Mouse (Mus musculus) embryonic facial prominence, embryonic 13.5 days (tissue): Measurements from ENCODE around the gene Zfp974. TPM values are rescaled to one million over a fixed set of nuclear protein-coding genes. Genes with fewer than 3 reads are reported as not detected.

ENCODE experiments used
- ATAC-seq: fragments of 200-750 bp; cut with Nextera tagmentation; 2 replicates; pipeline ENCODE4 v1.8.0; 2017; ENCODE audit warnings: low read depth; ENCODE audit not compliant: insufficient number of reproducible peaks, insufficient read depth, low FRiP score, low TSS enrichment
- H3K27ac ChIP-seq: fragments of 300-500 bp; sonication (generic); 2 replicates; pipeline ENCODE4 v1.5.1; 2015; ENCODE audit warnings: moderate library complexity, mild to moderate bottlenecking, inconsistent platforms
- H3K27me3 ChIP-seq: fragments of 300-500 bp; sonication (generic); 2 replicates; pipeline ENCODE4 v1.6.1; 2015; ENCODE audit warnings: mild to moderate bottlenecking, inconsistent platforms
- H3K36me3 ChIP-seq: fragments of 300-500 bp; sonication (generic); 2 replicates; pipeline ENCODE4 v1.6.1; 2015; ENCODE audit warnings: mild to moderate bottlenecking, inconsistent platforms
- H3K4me1 ChIP-seq: fragments of 300-500 bp; sonication (generic); 2 replicates; pipeline ENCODE4 v1.6.1; 2015; ENCODE audit warnings: inconsistent platforms
- H3K4me2 ChIP-seq: fragments of 300-500 bp; sonication (generic); 2 replicates; pipeline ENCODE4 v1.6.1; 2015; ENCODE audit warnings: moderate library complexity, mild to moderate bottlenecking, inconsistent platforms
- H3K4me3 ChIP-seq: fragments of 300-500 bp; sonication (generic); 2 replicates; pipeline ENCODE4 v1.5.1; 2015; ENCODE audit warnings: mild to moderate bottlenecking, inconsistent platforms
- H3K9ac ChIP-seq: fragments of 300-500 bp; sonication (generic); 2 replicates; pipeline ENCODE4 v1.6.1; 2015; ENCODE audit warnings: mild to moderate bottlenecking, inconsistent platforms
- H3K9me3 ChIP-seq: fragments of 300-500 bp; sonication (generic); 2 replicates; pipeline ENCODE4 v1.6.1; 2016; ENCODE audit warnings: inconsistent platforms
- WGBS: fragments of 180-500 bp; shearing (Covaris S2); methylation state at CpG from one replicate; pipeline ENCODE4 v1.1.7; 2015; ENCODE audit warnings: mixed read lengths; 5-methylcytosine and 5-hydroxymethylcytosine counted together
- polyA plus RNA-seq: library from polyadenylated mRNA; unstranded; fragments of >200 nt; fragmentation: Nextera tagmentation; extraction: Ambion mirVana; gene quantifications from 2 replicates; pipeline ENCODE4 v1.2.1, GENCODE M21; 2015

Zfp974 gene
- polyA plus RNA-seq, 1 experiment from 2014 or later: 10.8 TPM

- WGBS: 2% methylated on average over 22 of the region's 22 CpGs
These were observed 68.6 kb downstream of the Zfp974 start for GRCm38 (mm10) chr7:27860396-27861235.

GRCm38 (mm10) chr7:27859301-27860251, 69.7 kb downstream of the Zfp974 start:
- 28% methylated on average over 10 of the region's 10 CpGs for WGBS
- 0 out of 2 replicates have a peak, but pooled peaks cover 3% of the 10 kb centered on the region for H3K9me3 ChIP-seq
- H3K36me3 ChIP-seq: peaks cover 24% of the 10 kb centered on the region
- peak overlapping the region; percentile 64 for H3K4me3 ChIP-seq
- no peak for ATAC-seq
- H3K4me1 ChIP-seq: peaks cover 6% of the 10 kb centered on the region
- peak overlapping the region; percentile 72; the same call in 1 of the 2 replicates for H3K27ac ChIP-seq
- H3K9ac ChIP-seq: peak overlapping the region; percentile 76
- H3K4me2 ChIP-seq: peak overlapping the region; percentile 81
- H3K27me3 ChIP-seq: no peaks in the 10 kb centered on the region

More at GRCm38 (mm10) chr7:27860396-27861235, 68.6 kb downstream of the Zfp974 start:
- peak overlapping the region; percentile 72 for H3K27ac ChIP-seq
- H3K36me3 ChIP-seq: peaks cover 21% of the 10 kb centered on the region
- H3K4me2 ChIP-seq: peak overlapping the region; percentile 81
- H3K27me3 ChIP-seq: no peaks in the 10 kb centered on the region
- H3K9ac ChIP-seq: peak overlapping the region; percentile 76
- H3K4me1 ChIP-seq: peaks cover 6% of the 10 kb centered on the region
- peak overlapping the region; percentile 64 for H3K4me3 ChIP-seq
- peak; percentile 86 for ATAC-seq
- H3K9me3 ChIP-seq: 0 out of 2 replicates have a peak, but pooled peaks cover 3% of the 10 kb centered on the region

Other genes with a start within 250 kb of the Zfp974 start
- 5.3 TPM in 2 replicates for gene Zfp607b, start 240.1 kb downstream of the Zfp974 start, polyA plus RNA-seq
- 47.9 and 49.9 TPM in 2 replicates for gene Zfp60, start 198.1 kb downstream of the Zfp974 start, polyA plus RNA-seq
- 2.7 and 2.9 TPM in 2 replicates for gene Zfp626, start 122.3 kb downstream of the Zfp974 start, polyA plus RNA-seq
- gene Zfp59, start 90.9 kb downstream of the Zfp974 start, polyA plus RNA-seq: 9.5 and 10.0 TPM in 2 replicates
- 4.2 and 5.1 TPM in 2 replicates for gene Zfp607a, start 71.9 kb downstream of the Zfp974 start, polyA plus RNA-seq
- gene Zfp780b, start 49.7 kb upstream of the Zfp974 start, polyA plus RNA-seq: 26.5 and 28.1 TPM in 2 replicates
- gene Zfp850, start 84.7 kb upstream of the Zfp974 start, polyA plus RNA-seq: 3.9 and 5.2 TPM in 2 replicates
- 313 and 356 TPM in 2 replicates for gene Psmc4, start 120.6 kb upstream of the Zfp974 start, polyA plus RNA-seq
- 1.5 and 5.8 TPM in 2 replicates for gene Fcgbp, start 141.8 kb upstream of the Zfp974 start, polyA plus RNA-seq
- gene 9530053A07Rik, start 200.0 kb upstream of the Zfp974 start, polyA plus RNA-seq: 0.03 TPM in 2 replicates
- 140 and 167 TPM in 2 replicates for gene Fbl, start 240.2 kb upstream of the Zfp974 start, polyA plus RNA-seq